Mouse (Mus musculus) midbrain, embryonic 15.5 days (tissue): Measurements from ENCODE around the gene Olfr697. TPM values are rescaled to one million over a fixed set of nuclear protein-coding genes. Genes with fewer than 3 reads are reported as not detected.
"Not testable (repeated sequence)": the region's sequence is repeated elsewhere in the genome, so short reads cannot be mapped to it uniquely, and the experiment has no call there.

Experiments used
- ATAC-seq: fragments of 200-750 bp; cut with Nextera tagmentation; replicated peaks from 2 replicates; pipeline ENCODE4 v1.8.0; 2017; ENCODE audit warnings: moderate TSS enrichment
- H3K27ac ChIP-seq: fragments of 300-500 bp; sonication (generic); 2 replicates; pipeline ENCODE4 v1.5.1; 2015; ENCODE audit warnings: mild to moderate bottlenecking, inconsistent platforms
- H3K27me3 ChIP-seq: fragments of 300-500 bp; sonication (generic); replicated peaks from 2 replicates; pipeline ENCODE4 v1.6.1; 2015; ENCODE audit warnings: inconsistent platforms
- H3K36me3 ChIP-seq: fragments of 300-500 bp; sonication (generic); replicated peaks from 2 replicates; pipeline ENCODE4 v1.6.1; 2015; ENCODE audit warnings: inconsistent platforms
- H3K4me1 ChIP-seq: fragments of 300-500 bp; sonication (generic); 2 replicates; pipeline ENCODE4 v1.6.1; 2015; ENCODE audit warnings: inconsistent platforms
- H3K4me2 ChIP-seq: fragments of 300-500 bp; sonication (generic); 2 replicates; pipeline ENCODE4 v1.6.1; 2015; ENCODE audit warnings: inconsistent platforms, mild to moderate bottlenecking, moderate library complexity
- H3K4me3 ChIP-seq: fragments of 300-500 bp; sonication (generic); 2 replicates; pipeline ENCODE4 v1.5.1; 2015; ENCODE audit warnings: mild to moderate bottlenecking, inconsistent platforms
- H3K9ac ChIP-seq: fragments of 300-500 bp; sonication (generic); 2 replicates; pipeline ENCODE4 v1.6.1; 2015; ENCODE audit warnings: mild to moderate bottlenecking, inconsistent platforms
- H3K9me3 ChIP-seq: fragments of 300-500 bp; sonication (generic); 2 replicates; pipeline ENCODE4 v1.6.1; 2016; ENCODE audit warnings: inconsistent platforms
- WGBS: fragments of 180-500 bp; shearing (Covaris S2); methylation state at CpG from one replicate; pipeline ENCODE4 v1.1.7; 2015; ENCODE audit warnings: mixed read lengths; 5-methylcytosine and 5-hydroxymethylcytosine counted together
- polyA plus RNA-seq: library from polyadenylated mRNA; unstranded; fragments of >200 nt; fragmentation: Nextera tagmentation; extraction: Ambion mirVana; gene quantifications from 2 replicates; pipeline ENCODE4 v1.2.1, GENCODE M21; 2015

The Olfr697 gene
- not detected in 2 replicates for polyA plus RNA-seq

DNA sequence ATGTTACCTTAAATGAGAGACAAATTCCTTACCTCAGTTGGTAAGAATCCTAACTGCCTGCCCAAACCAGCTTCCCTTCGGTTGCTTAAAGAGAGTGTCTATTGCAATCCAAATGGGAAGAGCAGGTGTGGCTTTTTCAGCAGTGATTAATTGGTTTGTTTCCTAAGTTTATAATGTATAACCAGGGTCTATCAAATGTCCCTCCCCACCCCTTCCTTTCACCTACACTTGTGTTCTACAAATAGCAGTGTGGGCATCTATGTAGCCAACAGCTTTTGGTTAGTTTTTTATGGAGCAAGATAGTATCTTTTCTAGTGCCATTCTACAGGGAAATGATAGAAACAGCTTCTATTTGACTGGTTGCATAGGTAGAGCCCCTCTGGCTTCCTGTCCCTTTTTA is at the start of gene Olfr697:
TSS of gene Olfr697 (minus strand) at position 101 of the 400 bp plus-strand sequence.
- no peaks in the 10 kb centered on the region for H3K4me1 ChIP-seq
- no peaks in the 10 kb centered on the region for H3K36me3 ChIP-seq
- no peak within 1 kb of the TSS for H3K4me2 ChIP-seq
- no peaks in the 10 kb centered on the region for H3K27me3 ChIP-seq
- H3K27ac ChIP-seq: no peak within 1 kb of the TSS
- no peak for ATAC-seq
- no peak within 1 kb of the TSS for H3K9ac ChIP-seq
- no peak within 1 kb of the TSS for H3K4me3 ChIP-seq
- whole genome bisulfite sequencing: 78% methylated on average over 1 of the region's 1 CpGs
- no peaks in the 10 kb centered on the region for H3K9me3 ChIP-seq

DNA sequence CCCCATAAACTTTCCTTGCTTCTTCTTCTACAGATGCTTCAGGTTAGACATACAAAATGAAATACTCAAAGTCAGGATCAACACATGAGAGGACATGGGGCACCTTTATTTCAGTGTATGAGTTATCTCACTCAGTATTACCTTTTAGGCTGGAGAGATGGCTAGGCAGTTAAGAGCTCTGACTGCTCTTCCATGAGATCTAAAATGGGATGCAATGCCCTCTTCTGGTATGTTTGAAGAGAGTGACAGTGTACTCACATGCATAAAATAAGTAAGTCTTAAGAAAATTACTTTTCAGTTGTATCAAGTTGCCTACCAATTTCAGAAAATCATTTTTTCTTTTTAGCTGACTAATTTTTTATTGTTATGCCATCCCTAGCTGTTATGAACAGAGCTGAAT is 46.1 kb upstream of the Olfr697 start:
- ATAC-seq: no peak
- H3K4me1 ChIP-seq: no peaks in the 10 kb centered on the region
- no peak overlapping the region for H3K4me2 ChIP-seq
- no peaks in the 10 kb centered on the region for H3K27me3 ChIP-seq
- no peak overlapping the region for H3K4me3 ChIP-seq
- H3K27ac ChIP-seq: no peak overlapping the region
- H3K36me3 ChIP-seq: no peaks in the 10 kb centered on the region
- H3K9ac ChIP-seq: no peak overlapping the region
- H3K9me3 ChIP-seq: no peaks in the 10 kb centered on the region

DNA sequence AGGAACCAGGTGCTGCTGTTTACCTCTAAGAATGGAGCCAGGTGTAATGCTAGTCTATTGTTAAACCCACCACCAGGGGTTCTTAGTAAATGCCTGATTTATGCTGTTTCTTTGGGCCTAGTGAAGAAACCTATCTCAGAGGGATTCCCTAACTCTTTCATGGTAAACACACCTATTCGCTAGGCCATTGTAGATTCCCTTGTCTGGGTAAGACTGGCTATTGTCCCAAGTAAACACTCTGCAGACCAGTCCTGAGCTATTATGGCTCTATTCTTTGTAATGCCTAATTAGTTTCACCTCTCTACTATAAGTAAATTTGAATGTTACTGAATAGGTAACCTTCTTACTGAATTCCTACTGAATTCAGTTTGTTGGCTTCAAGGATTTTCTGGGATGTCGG is 18.8 kb upstream of the Olfr697 start:
- not testable (repeated sequence) for H3K36me3 ChIP-seq, H3K4me1 ChIP-seq, H3K9me3 ChIP-seq, H3K4me3 ChIP-seq, H3K9ac ChIP-seq, H3K4me2 ChIP-seq, H3K27me3 ChIP-seq, H3K27ac ChIP-seq, ATAC-seq
- 92% methylated on average over 2 of the region's 2 CpGs for WGBS

DNA sequence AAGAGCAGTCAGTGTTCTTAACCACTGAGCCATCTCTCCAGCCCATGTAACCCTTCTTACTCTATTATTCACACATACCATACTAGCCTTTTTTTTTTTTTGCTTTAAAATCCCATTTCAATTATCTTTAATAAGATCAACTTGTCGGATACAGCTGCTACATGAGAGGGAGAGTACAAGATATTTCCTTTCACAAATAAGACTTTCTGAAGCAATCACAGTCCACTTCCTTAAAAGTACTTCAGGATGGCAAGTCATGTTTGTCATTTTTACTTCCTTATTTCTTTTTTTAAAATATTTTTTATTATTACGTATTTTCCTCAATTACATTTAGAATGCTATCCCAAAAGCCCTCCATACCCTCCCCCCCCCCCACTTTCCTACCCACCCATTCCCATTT is 16.6 kb upstream of the Olfr697 start:
- Histone ChIP-seq H3K9ac (no peak overlapping the region), H3K4me3 (no peak overlapping the region), H3K27me3 (no peaks in the 10 kb centered on the region), H3K36me3 (no peaks in the 10 kb centered on the region), H3K4me1 (no peaks in the 10 kb centered on the region), H3K27ac (no peak overlapping the region), H3K4me2 (no peak overlapping the region), H3K9me3 (no peaks in the 10 kb centered on the region; the same call in none of the 2 replicates)
- ATAC-seq: no peak
- 94% methylated on average over 2 of the region's 2 CpGs for WGBS

DNA sequence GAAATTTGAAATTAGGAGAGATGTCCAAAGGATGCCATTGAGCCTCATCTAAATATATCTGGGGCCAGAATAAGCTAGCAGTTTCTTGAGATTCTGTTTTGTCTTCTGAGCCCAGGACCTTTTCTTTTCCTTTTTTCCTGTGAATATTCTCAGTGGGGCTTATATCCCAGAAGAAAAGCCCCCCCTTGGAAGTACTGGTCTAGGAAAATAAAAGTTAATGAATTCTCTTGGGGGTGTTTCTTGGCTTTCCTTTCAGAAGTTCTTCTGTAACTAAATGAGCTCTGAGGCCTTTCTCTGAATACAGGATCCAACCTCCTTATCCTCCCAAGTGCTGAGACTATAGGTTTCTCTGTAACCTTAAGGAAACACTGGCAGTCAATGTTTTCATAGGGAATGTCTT is 13.1 kb upstream of the Olfr697 start, which contains the start of gene Olfr698:
TSS of gene Olfr698 (minus strand) at position 101 of the 400 bp plus-strand sequence.
- no peak within 1 kb of the TSS for H3K9ac ChIP-seq
- H3K27ac ChIP-seq: no peak within 1 kb of the TSS
- no peaks in the 10 kb centered on the region for H3K4me1 ChIP-seq
- H3K9me3 ChIP-seq: no peaks in the 10 kb centered on the region
- no peaks in the 10 kb centered on the region for H3K36me3 ChIP-seq
- no peaks in the 10 kb centered on the region for H3K27me3 ChIP-seq
- H3K4me2 ChIP-seq: no peak within 1 kb of the TSS
- H3K4me3 ChIP-seq: no peak within 1 kb of the TSS
- ATAC-seq: no peak

DNA sequence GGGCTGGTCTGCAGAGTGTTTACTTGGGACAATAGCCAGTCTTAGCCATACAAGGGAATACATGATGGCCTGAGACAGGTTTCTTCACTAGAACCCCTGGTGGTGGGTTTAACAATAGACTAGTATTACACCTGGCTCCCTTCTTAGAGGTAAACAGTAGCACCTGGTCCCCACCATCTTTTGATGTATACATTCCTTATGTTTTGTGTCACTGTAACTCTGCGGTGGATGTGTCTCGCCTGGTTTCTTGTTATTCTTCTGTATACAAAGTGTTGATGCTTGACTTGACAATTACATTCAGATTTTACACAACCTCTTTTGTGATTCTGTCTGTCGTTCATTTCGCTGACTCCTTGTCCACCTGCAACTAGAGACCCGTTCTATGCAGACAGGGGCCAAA is 3.6 kb upstream of the Olfr697 start:
- H3K27ac ChIP-seq: no peak overlapping the region
- H3K4me1 ChIP-seq: no peaks in the 10 kb centered on the region
- H3K9ac ChIP-seq: no peak overlapping the region
- no peaks in the 10 kb centered on the region for H3K36me3 ChIP-seq
- H3K4me2 ChIP-seq: no peak overlapping the region
- H3K9me3 ChIP-seq: no peaks in the 10 kb centered on the region
- H3K27me3 ChIP-seq: no peaks in the 10 kb centered on the region
- ATAC-seq: no peak
- H3K4me3 ChIP-seq: no peak overlapping the region
- 91% methylated on average over 5 of the region's 5 CpGs for WGBS

DNA sequence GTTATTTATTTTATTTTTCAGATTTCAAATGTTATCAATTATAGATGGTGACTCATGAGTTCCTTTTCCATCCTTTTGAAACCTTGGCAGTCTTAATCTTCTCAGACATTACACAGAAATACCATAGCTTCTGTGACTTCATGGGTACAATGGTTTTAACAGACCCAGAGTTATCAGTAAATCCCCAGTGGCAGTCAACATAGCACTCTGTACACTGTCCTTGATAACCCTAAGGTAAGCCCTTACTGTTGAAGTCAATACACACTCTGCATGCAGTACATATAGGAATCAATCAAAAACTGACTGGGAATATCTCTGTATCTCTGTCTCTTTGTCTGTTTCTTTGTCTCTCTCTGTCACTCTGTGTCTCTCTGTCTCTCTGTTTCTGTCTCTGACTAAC is 5.2 kb downstream of the Olfr697 start:
- Histone ChIP-seq H3K36me3 (no peaks in the 10 kb centered on the region), H3K4me1 (no peaks in the 10 kb centered on the region), H3K27me3 (no peaks in the 10 kb centered on the region), H3K9ac (no peak overlapping the region), H3K4me2 (no peak overlapping the region), H3K9me3 (no peaks in the 10 kb centered on the region), H3K27ac (no peak overlapping the region), H3K4me3 (no peak overlapping the region)
- no peak for ATAC-seq

DNA sequence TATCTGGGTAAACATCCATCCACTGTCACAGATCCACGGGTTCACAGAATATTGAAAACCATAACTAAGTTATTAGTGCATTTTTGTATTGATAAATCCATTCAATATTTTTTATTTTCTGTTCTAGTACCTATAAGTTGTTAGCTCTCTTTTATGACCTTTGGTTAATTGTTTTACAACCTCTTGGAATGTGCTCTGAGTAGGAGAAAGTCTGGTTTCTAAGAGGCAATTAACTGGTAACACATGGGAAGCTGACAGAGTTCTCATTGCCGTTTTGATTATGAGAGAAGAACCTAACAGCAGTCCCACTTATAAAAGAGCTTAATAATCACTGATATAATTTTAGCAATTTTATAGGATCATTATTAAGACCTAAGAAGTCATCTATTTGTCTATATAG is 8.5 kb downstream of the Olfr697 start:
- H3K4me3 ChIP-seq: no peak overlapping the region
- WGBS: 77% methylated on average over 2 of the region's 2 CpGs
- no peak overlapping the region for H3K27ac ChIP-seq
- H3K36me3 ChIP-seq: no peaks in the 10 kb centered on the region
- no peaks in the 10 kb centered on the region for H3K4me1 ChIP-seq
- no peak for ATAC-seq
- no peaks in the 10 kb centered on the region for H3K27me3 ChIP-seq
- H3K9me3 ChIP-seq: no peaks in the 10 kb centered on the region
- H3K4me2 ChIP-seq: no peak overlapping the region
- H3K9ac ChIP-seq: no peak overlapping the region

DNA sequence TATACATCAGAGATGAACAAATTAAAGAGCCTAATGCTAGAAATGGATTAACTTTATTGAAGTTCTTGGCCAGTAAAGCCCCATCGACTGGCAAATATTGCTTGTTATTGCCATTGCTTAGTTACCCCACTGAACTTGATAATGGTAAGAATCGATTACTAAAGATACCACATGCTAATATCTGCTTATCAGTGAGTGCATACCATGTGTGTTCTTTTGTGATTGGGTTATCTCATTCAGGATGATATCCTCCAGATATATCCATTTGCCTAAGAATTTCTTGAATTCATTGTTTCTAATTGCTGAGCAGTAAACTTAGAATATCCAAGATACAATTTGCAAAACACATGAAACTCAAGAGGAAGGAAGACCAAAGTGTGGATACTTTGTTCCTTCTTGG is 16.6 kb downstream of the Olfr697 start:
- not testable (repeated sequence) for ATAC-seq, H3K9me3 ChIP-seq, H3K9ac ChIP-seq, H3K27me3 ChIP-seq, H3K4me2 ChIP-seq, H3K27ac ChIP-seq, H3K36me3 ChIP-seq, H3K4me3 ChIP-seq, H3K4me1 ChIP-seq
- 88% methylated on average over 2 of the region's 2 CpGs for WGBS

DNA sequence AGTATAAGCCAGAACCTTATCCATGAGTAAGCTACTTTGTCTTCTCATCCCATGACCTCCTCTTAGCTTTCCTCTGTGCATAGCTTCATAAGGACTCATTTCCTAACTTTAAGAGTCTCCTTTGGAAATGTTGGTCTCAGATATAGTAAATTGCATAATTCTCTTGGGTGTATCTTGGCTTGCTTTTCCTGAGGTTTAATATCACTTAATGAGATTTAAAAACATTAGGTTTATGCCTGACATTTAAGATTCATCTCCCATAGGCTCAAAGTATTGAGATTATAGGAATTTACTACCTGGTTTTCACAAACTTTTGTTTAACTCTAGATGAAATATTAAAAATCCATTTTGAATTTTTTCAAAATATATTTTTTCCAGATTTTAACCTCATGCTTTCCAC is 25.9 kb downstream of the Olfr697 start, which contains the start of gene Olfr695:
TSS of gene Olfr695 (minus strand) at position 101 of the 400 bp plus-strand sequence.
- H3K27ac ChIP-seq: no peak within 1 kb of the TSS
- no peaks in the 10 kb centered on the region for H3K27me3 ChIP-seq
- no peaks in the 10 kb centered on the region for H3K4me1 ChIP-seq
- no peak within 1 kb of the TSS for H3K9ac ChIP-seq
- H3K4me2 ChIP-seq: no peak within 1 kb of the TSS
- H3K9me3 ChIP-seq: no peaks in the 10 kb centered on the region
- no peak for ATAC-seq
- H3K36me3 ChIP-seq: no peaks in the 10 kb centered on the region
- no peak within 1 kb of the TSS for H3K4me3 ChIP-seq

DNA sequence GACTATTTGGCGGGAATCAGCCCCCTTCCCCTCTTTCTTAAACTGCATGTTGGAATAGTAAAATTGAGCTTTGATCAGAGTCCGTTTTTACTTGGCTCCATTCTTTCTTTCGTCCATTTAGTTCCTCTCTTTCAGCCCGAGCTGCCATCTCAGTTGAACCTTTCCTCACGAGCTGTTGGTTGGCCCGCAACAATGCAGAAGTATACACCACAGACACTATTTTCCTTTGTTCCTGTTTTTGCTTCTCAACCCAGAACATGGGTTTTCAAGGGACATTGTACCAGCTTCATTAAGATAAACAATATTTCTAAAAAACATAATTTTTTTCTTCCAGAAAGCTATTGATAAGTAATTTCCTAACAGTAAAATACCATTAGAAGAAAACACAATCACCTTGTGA is 30.8 kb downstream of the Olfr697 start:
- WGBS: 91% methylated on average over 6 of the region's 6 CpGs
- no peaks in the 10 kb centered on the region for H3K4me1 ChIP-seq
- H3K36me3 ChIP-seq: no peaks in the 10 kb centered on the region

DNA sequence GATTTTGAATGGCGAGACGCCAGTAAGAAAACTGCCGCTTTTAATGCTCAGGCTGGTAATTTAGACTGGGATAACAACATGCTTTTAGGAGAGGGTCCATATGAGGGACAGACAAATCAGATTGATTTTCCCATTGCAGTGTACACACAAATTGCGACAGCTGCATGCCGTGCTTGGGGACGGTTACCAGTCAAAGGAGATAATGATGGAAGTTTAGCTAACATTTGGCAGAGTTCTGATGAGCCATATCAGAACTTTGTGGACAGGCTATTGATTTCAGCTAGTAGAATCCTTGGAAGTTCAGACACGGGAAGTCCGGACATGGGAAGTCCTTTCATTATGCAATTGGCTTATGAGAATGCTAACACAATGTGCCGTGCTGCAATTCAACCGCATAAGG is 34.5 kb downstream of the Olfr697 start:
- not testable (repeated sequence) for H3K4me1 ChIP-seq

More for the DNA sequence above, 30.8 kb downstream of the Olfr697 start:
- ATAC-seq: no peak
- Histone ChIP-seq H3K9ac (no peak overlapping the region), H3K27me3 (no peaks in the 10 kb centered on the region), H3K27ac (no peak overlapping the region), H3K4me3 (no peak overlapping the region), H3K9me3 (no peaks in the 10 kb centered on the region), H3K4me2 (no peak overlapping the region)

DNA sequence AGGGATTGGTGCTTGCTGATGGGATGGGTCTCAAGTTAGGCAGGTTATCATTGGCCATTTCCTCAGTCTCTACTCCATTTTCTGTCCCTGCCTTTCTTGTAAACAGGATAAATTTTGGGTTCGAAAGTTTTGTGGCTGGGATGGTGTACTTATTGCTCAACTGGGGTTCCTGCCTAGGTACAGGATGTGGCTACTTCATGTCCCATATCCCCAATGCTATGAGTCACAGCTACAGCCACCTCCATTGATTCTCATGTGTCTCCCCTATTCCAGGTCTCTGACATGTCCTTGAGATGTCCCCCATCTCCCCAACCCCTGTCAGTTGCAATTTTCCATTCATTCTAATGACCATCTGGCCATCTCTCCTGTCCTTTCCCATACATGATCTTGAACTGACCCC is 45.4 kb downstream of the Olfr697 start:
- no peaks in the 10 kb centered on the region for H3K36me3 ChIP-seq
- WGBS: 90% methylated on average over 1 of the region's 1 CpGs
- no peak overlapping the region for H3K9ac ChIP-seq
- no peaks in the 10 kb centered on the region for H3K4me1 ChIP-seq
- no peak overlapping the region for H3K4me2 ChIP-seq
- no peak overlapping the region for H3K4me3 ChIP-seq
- no peaks in the 10 kb centered on the region for H3K27me3 ChIP-seq
- H3K9me3 ChIP-seq: no peaks in the 10 kb centered on the region
- ATAC-seq: no peak
- H3K27ac ChIP-seq: no peak overlapping the region

More for the DNA sequence above, 34.5 kb downstream of the Olfr697 start:
- not testable (repeated sequence) for ATAC-seq, H3K4me2 ChIP-seq, H3K36me3 ChIP-seq, H3K4me3 ChIP-seq, H3K9ac ChIP-seq, H3K27ac ChIP-seq, H3K27me3 ChIP-seq, H3K9me3 ChIP-seq
- 76% methylated on average over 10 of the region's 10 CpGs for WGBS

DNA sequence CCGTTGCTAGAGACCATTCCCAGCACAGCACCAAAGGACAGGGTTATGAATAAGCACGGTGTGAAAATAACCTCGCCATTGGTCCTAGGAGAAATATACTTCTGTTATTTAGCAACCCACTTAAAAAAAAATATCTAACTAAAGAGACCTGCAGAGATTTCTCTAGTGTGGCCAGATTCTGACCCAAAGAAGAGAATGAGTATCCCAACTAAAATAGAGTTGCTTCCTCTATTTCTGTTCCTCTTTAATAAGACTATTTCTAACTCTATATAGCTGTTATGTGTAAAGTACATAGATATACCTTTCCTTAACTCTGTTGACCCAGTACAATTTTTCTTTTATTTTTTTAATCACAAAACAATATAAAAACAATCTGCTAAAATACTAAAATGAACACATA is 49.3 kb downstream of the Olfr697 start:
- Histone ChIP-seq H3K9ac (no peak overlapping the region), H3K9me3 (no peaks in the 10 kb centered on the region), H3K4me1 (no peaks in the 10 kb centered on the region), H3K4me3 (no peak overlapping the region), H3K27me3 (no peaks in the 10 kb centered on the region), H3K27ac (no peak overlapping the region), H3K4me2 (no peak overlapping the region), H3K36me3 (no peaks in the 10 kb centered on the region)
- ATAC-seq: no peak
- WGBS: 90% methylated on average over 3 of the region's 3 CpGs
